Mouse (Mus musculus) ES-E14 (cell line): ENCODE measurements around the gene Dnajc10.

Source experiments
- MAFK ChIP-seq: IDR thresholded peaks from 2 replicates; pipeline ENCODE4 v1.6.1; 2014; ENCODE audit warnings: mild to moderate bottlenecking, low read depth, low read length, inconsistent platforms; ENCODE audit not compliant: insufficient read depth
- ZC3H11A ChIP-seq: IDR thresholded peaks from 2 replicates; pipeline ENCODE4 v1.6.1; 2012; ENCODE audit warnings: low read depth, mild to moderate bottlenecking, inconsistent platforms, low read length, borderline replicate concordance
- ZNF384 ChIP-seq: IDR thresholded peaks from 2 replicates; pipeline ENCODE4 v1.6.1; 2012; ENCODE audit warnings: low read depth, low read length, inconsistent platforms

DNA sequence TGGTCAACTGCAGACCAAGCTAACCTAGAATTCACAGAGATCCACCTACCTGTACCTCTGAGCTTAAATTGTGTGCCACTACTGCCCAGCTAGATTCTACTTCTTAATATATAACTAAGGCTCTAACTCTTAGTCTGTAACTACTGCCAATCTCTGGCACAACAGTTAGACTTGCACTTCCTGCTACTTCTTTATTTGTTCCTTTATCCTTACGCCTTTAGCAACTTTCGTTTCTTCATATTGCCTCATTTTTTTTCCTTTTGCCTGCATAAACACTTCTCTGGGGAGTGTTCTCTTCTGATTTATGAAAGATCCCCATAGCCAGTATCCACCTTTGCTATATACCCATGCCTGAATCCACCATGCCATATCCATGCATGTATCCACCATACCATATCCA is 11.3 kb upstream of the Dnajc10 start:
- TF ChIP-seq ZC3H11A (no peak), ZNF384 (no peak), MAFK (no peak)
